Mouse (Mus musculus): ENCODE measurements around the gene Slain2. TPM values are rescaled to one million over a fixed set of nuclear protein-coding genes. Genes with fewer than 3 reads are reported as not detected.

The Slain2 gene
- total RNA-seq (2021): 10 to 100 TPM; 23.2 TPM
- long read RNA-seq, full-length matches to known transcripts: 32 of 43 reads
- long read RNA-seq, partial matches to known transcripts: 2 of 43 reads
- long read RNA-seq, other reads (novel, unspliced or antisense): 9 of 43 reads

- DNase-seq (ENCODE audit: low spot score in 2 of 2): peak; percentile 90 to 95
Observed at GRCm38 (mm10) chr5:72913648-72914557, at the start of gene Slain2. Gene Slain2 (plus strand): TSS chr5:72914304.

GRCm38 (mm10) chr5:72864654-72865178, 49.4 kb upstream of the Slain2 start:
- DNase-seq (ENCODE audit: low spot score in 2 of 2): no peak

DNA sequence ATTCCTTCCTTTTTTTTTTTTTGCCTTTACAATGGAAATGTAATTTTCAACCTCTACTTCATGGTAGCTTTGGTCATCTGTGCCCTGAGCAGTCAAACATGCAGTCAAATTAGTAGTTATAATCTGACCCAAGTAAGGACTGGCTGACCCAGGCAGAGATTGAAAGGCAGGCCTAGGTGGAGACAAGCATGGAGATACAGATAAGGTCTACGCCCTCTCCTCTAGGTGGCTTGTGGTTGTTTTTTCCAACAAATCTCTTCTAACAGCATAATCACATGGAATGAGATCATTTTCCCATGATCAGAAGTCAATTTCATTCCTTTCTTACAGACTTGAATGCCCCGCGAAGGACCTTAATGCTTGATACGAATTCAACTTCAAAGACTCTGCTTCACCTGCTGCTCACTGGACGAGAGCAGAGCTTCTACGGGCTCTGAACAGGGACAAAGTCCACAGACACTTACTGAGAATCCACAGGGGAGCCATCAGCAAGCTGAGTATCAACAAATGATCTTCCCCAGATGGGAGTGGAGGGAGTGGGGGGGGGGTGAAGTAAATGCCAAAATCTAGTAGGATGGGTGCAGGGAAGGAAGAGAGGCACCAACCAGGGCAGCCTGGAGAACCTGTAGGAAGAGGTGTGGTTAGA, 47.7 kb upstream of the Slain2 start:
- no peak for DNase-seq (ENCODE audit: low spot score in 2 of 2)

GRCm38 (mm10) chr5:72867036-72867672, 47.0 kb upstream of the Slain2 start:
- no peak for DNase-seq (ENCODE audit: low spot score in 2 of 2)

DNA sequence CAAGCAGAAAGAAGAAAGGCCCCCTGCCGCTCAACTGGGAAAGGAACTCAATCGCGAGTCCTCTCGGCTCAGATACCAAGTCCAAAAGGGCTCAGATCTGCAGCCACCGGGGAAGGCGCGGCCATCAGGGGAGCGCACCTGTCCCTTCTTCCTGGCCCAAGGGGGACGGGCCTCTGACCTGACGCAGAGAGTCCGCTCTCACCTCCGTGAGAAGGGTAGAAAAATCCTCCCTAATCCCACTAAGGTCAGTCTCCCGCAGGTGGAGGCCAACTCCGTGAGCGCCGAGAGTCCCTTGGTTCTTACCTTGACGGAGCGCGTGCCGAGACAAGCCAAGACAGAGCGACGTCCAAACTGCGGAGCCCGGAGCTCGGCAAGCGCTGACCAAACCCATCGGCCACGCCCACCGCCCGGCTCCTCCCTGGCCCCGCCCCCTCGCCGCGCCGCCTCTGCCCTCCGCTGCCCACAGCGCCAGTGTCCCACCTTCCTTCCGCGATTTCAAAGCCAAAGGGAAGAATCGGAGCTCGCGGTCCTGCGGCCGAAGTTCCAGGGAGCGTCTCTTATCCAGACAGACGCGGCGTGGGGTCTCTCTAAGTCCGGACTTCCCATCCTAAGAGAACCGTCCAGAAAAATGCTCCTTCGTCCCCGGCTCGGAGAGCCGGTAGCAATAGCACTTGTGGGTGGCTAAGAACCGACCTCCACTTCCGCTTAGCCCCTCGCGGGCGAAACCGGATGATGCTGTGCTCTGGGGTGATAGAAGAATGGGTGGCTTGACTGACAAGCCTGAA, 45.8 kb upstream of the Slain2 start, which contains the start of gene Tec:
Gene Tec (minus strand): TSS at position 393 of the 785 bp plus-strand sequence.
- DNase-seq (ENCODE audit: low spot score in 2 of 2): peak; percentile 34 to 66

DNA sequence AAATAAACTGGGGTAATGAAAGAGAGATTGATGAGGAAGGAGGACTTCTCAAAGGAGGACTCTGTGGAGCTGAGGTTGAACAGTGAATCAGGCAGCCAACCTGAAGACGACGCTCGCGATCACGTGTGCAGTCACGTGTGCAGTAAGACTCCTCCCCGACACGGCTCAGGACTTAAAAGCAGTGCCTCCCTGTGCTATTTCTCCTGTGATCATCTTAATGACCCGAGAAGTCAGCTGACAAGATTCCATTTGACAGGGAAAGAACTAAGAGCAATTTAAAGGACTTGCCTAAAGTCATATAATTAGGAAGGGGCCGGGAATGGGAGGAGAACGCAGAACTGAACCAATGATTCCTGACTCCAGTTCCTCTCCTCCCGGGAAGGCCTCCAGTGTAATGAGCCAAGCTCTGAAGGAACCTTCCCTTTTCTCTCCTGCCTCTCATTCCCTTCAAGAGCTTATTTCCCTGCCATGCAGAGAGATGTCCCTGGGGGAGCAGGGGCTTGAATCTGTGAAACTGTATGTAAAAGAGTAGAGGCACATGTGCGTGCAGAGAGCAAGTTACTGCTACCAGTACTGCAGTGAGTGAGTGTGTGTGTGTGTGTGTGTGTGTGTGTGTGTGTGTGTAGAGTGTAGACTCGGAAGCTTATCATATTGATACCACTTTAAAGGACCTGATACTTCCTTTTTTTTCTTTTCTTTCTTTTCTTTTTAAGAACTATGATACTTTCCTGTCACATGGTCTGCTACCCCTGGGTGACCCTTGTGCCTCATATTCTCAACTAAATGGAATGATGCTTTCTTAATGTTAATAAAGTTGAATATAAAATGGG, 44.1 kb upstream of the Slain2 start:
- DNase-seq (ENCODE audit: low spot score in 2 of 2): no peak

- DNase-seq (ENCODE audit: low spot score in 2 of 2): no peak
Observed at GRCm38 (mm10) chr5:72871114-72871513, 43.0 kb upstream of the Slain2 start.

GRCm38 (mm10) chr5:72879736-72880135, 34.4 kb upstream of the Slain2 start:
- DNase-seq (ENCODE audit: low spot score in 2 of 2): no peak

GRCm38 (mm10) chr5:72881748-72882411, 32.2 kb upstream of the Slain2 start:
- DNase-seq (ENCODE audit: low spot score in 2 of 2): no peak

- DNase-seq (ENCODE audit: low spot score in 2 of 2): no peak
Observed at GRCm38 (mm10) chr5:72882412-72882765, 31.7 kb upstream of the Slain2 start.

- no peak for DNase-seq (ENCODE audit: low spot score in 2 of 2)
Observed at GRCm38 (mm10) chr5:72883706-72884105, 30.4 kb upstream of the Slain2 start.

DNA sequence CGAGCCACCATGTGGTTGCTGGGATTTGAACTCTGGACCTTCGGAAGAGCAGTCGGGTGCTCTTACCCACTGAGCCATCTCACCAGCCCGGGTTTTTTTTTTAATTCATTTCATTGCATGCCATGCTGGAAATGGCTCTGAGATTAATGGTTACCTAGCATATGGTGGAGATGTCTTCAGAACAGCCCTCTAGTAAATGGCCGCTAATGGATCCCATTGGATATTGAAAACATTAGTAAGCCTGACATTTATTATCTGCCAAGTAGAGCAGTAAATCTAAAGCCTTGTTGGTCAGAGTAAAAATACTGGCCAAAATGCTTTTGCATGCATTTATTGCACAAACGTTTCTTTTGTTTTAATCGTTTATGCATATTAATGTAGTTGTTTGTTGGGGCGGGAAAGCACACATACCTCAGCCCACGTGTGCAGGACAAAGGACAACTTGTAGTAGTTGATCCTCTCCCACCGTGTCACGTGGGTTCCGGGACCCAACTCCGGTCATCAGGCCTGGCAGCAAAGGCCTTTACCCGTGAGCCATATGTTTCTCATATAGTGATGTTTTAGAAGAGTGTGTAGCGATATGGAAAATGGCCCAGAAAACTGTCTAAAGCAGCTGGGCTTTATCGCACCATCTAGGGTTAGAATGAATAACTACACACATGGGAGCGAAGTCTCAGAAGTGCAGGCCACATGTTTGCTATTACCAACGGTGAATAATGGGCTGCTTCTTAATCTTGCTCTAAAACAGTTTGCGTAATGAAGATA, 27.5 kb upstream of the Slain2 start:
- DNase-seq (ENCODE audit: low spot score in 2 of 2): no peak

GRCm38 (mm10) chr5:72888260-72888659, 25.8 kb upstream of the Slain2 start:
- DNase-seq (ENCODE audit: low spot score in 2 of 2): no peak

DNA sequence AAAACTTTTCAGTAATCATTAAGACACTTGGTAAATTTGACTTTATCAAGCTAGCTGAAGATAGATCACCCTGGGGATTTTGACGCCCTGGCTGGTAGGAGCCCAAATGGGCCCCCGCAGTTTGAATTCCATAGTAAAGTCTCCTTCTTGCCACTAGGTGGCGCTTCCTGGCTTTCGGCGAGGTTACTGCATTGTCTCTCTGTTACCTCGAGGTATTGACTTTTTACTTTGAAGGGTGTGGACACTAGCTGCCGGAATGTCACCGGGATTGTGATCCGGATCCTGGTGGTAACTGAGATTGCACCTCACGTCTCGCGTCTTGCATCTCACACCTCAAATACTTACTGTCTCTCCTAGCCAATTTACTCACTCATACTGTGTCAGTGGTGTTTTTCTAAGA, 22.6 kb upstream of the Slain2 start:
- DNase-seq (ENCODE audit: low spot score in 2 of 2): peak; percentile 10 to 61

- no peak for DNase-seq (ENCODE audit: low spot score in 2 of 2)
Observed at GRCm38 (mm10) chr5:72893987-72894386, 20.1 kb upstream of the Slain2 start.

DNA sequence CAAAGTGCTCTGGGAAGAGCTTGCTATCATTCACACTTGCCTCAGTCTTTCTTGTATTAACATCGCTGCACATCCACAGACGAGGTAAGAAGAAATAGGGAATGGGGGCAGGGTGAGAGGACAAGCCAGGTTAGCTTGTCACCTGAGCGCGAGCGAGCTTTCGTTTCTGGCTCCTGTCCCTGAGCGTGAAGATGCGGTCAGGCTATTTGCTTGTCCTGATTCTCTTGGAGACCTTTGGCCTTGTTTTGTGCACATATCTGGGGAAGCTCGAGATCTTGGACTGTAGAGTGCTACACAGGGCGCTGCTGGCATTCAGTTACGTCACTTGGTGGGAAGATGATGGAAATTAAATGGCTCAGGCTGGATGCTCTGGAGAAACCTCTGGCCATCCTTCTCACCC, 18.8 kb upstream of the Slain2 start:
- DNase-seq (ENCODE audit: low spot score in 2 of 2): no peak

DNA sequence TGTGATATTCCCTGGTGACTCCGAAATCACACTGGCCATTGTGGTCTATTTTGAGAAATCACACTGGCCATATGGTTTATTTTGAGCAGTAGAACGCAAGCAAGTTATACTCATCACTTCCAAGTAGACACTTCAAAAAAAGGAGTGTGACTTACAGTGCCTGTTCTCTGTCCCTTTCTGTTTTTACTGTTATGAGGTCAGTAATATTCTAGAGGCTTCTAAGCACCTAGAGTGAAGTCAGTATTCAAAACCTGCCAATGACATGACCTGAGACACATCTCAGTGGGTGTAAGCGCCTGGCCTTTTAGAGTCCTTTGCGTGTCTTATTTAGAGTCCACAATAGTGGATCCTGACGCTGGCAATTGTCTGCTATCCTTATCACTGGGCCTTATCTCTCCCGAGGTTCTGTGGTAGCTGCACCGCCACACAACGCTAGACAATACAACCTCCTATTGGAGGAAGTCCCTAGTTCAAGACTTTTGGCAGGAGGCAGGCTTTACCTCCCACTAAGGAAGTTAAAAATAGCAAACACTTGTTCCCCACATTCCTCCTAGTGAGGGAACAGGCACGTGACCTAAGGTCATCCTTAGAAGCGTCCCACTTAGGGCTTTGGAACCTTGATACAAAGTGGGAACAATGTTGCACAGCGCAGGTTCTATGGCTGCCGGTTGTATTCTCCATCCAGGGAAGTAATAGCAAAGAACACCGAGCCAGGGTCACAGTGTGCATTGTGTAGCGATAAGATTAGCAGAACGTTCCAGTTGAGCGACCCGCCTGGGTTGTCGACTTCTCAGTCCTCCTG, 17.4 kb upstream of the Slain2 start:
- DNase-seq (ENCODE audit: low spot score in 2 of 2): no peak

DNA sequence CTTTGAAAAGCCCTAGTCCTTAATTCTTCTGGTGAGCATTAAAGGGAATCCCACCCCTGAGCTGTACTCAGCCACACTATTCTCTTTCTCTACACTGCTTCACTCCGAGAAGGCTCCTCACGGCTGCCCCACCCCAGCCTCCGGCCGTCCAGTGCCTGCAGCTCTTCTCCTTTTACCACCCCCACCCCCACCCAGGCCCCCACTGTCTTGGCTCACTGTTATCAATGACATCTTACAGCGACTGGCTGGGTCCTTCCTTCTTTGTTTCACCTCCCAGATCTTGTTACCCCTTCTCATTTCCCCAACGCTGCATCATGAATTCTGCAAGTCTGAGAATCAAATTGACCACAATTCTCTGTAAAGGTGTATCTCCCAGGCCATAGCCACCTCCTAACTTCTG, 16.1 kb upstream of the Slain2 start:
- DNase-seq (ENCODE audit: low spot score in 2 of 2): no peak

Measured in layer of hippocampus, adult 18-20 months (tissue).